Mouse (Mus musculus): Measurements from ENCODE around the gene Dolpp1.

DNA sequence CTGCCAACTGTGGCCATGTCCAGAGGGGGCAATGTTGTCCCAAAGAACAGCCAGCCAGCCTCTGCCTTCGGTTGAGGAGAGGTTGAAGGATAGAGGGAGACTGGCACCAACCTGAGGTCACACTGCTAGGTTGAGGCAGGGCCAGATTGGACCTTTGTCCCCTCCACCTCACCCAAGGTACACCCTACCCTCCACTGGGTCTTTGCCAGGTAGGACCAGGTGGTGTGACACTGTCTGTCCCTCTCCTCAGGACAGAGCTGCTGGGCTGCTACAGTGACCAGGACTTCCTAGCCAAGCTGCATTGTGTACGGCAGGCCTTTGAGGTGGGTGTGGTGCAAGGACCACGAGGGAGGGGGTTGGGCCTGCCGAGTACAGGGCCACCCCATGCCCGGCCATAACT lies 14.3 kb upstream of the Dolpp1 start:
- TF ChIP-seq POLR2A (IDR thresholded peaks at IDR 0.05; ENCODE audit: borderline replicate concordance, low read depth, low read length): no peak
- TF ChIP-seq CTCF (IDR thresholded peaks at IDR 0.05; ENCODE audit: low read depth, low read length): no peak
